Mouse (Mus musculus) stomach, postnatal 0 days (tissue): ENCODE measurements around the gene Ms4a5. TPM values are rescaled to one million over a fixed set of nuclear protein-coding genes. Genes with fewer than 3 reads are reported as not detected.

Experiments used
- ATAC-seq: fragments of 200-750 bp; cut with Nextera tagmentation; 2 replicates; pipeline ENCODE4 v1.8.0; 2017; ENCODE audit not compliant: low FRiP score, low TSS enrichment
- DNase-seq: peaks from one replicate; pipeline ENCODE4 v3.0.0-alpha.2; 2016; ENCODE audit warnings: low spot score
- H3K27ac ChIP-seq: fragments of 300-500 bp; sonication (generic); replicated peaks from 2 replicates; pipeline ENCODE4 v1.5.1; 2014; ENCODE audit warnings: mild to moderate bottlenecking, control low read depth
- H3K27me3 ChIP-seq: fragments of 300-500 bp; sonication (generic); 2 replicates; pipeline ENCODE4 v1.6.1; 2014; ENCODE audit warnings: low read length; ENCODE audit not compliant: control insufficient read depth, insufficient read depth
- H3K36me3 ChIP-seq: fragments of 300-500 bp; sonication (generic); 2 replicates; pipeline ENCODE4 v1.6.1; 2014; ENCODE audit warnings: low read length, mixed read lengths; ENCODE audit not compliant: control insufficient read depth, insufficient read depth
- H3K4me1 ChIP-seq: fragments of 300-500 bp; sonication (generic); replicated peaks from 2 replicates; pipeline ENCODE4 v1.6.1; 2014; ENCODE audit warnings: antibody characterized with exemption; ENCODE audit not compliant: control insufficient read depth, insufficient read depth
- H3K4me2 ChIP-seq: fragments of 300-500 bp; sonication (generic); replicated peaks from 2 replicates; pipeline ENCODE4 v1.6.1; 2014; ENCODE audit warnings: low read depth, mild to moderate bottlenecking, control low read depth, moderate library complexity
- H3K4me3 ChIP-seq: fragments of 300-500 bp; sonication (generic); 2 replicates; pipeline ENCODE4 v1.5.1; 2014; ENCODE audit warnings: low read depth, low read length, control low read depth
- H3K9ac ChIP-seq: fragments of 300-500 bp; sonication (generic); 2 replicates; pipeline ENCODE4 v1.6.1; 2014; ENCODE audit warnings: mild to moderate bottlenecking, low read length, control low read depth, mixed read lengths
- H3K9me3 ChIP-seq: fragments of 300-500 bp; sonication (generic); 2 replicates; pipeline ENCODE4 v1.6.1; 2016; ENCODE audit warnings: low read length; ENCODE audit not compliant: control insufficient read depth
- CTCF ChIP-seq: IDR thresholded peaks from 2 replicates; pipeline ENCODE4 v1.5.1; 2016; ENCODE audit warnings: antibody characterized with exemption, low read depth, mild to moderate bottlenecking, moderate library complexity
- EP300 ChIP-seq: optimal IDR thresholded peaks from 2 replicates; pipeline ENCODE3; 2016; ENCODE audit warnings: antibody characterized with exemption
- WGBS: fragments of 180-500 bp; shearing (Covaris S2); extraction: QIAGEN DNeasy Blood & Tissue Kit; methylation state at CpG from one replicate; pipeline ENCODE4 v1.1.7; 2014; 5-methylcytosine and 5-hydroxymethylcytosine counted together
- polyA plus RNA-seq: library from polyadenylated mRNA; unstranded; fragments of >200 nt; fragmentation: Nextera tagmentation; extraction: Ambion mirVana; gene quantifications from 2 replicates; pipeline ENCODE4 v1.2.1, GENCODE M21; 2015

Gene Ms4a5
- polyA plus RNA-seq, 1 experiment from 2014 or later, result not detected

- Histone ChIP-seq H3K27ac (no peak overlapping the region), H3K4me1 (no peaks in the 10 kb centered on the region), H3K9ac (no peak overlapping the region), H3K27me3 (no peaks in the 10 kb centered on the region), H3K36me3 (no peaks in the 10 kb centered on the region), H3K4me3 (no peak overlapping the region), H3K4me2 (no peak overlapping the region), H3K9me3 (no peaks in the 10 kb centered on the region)
- TF ChIP-seq EP300, result no peak
- no peak for TF ChIP-seq CTCF
- 58% methylated on average over 5 of the region's 5 CpGs for WGBS
- no peak for ATAC-seq
- no peak for DNase-seq
Observed at GRCm38 (mm10) chr19:11242560-11242959, 41.1 kb downstream of the Ms4a5 start.

- peak; percentile 31 for DNase-seq
- Histone ChIP-seq H3K4me1 (no peaks in the 10 kb centered on the region), H3K4me2 (no peak overlapping the region), H3K4me3 (no peak overlapping the region), H3K27ac (peak overlapping the region; percentile 77; the same call in 1 of the 2 replicates), H3K36me3 (no peaks in the 10 kb centered on the region), H3K27me3 (no peaks in the 10 kb centered on the region), H3K9ac (no peak overlapping the region), H3K9me3 (no peaks in the 10 kb centered on the region)
- ATAC-seq, result peak; percentile 77; the same call in 1 of the 2 replicates
- TF ChIP-seq CTCF (no peak), EP300 (no peak)
Observed at GRCm38 (mm10) chr19:11235820-11236219, 47.9 kb downstream of the Ms4a5 start.

- no peaks in the 10 kb centered on the region for H3K4me1 ChIP-seq
- DNase-seq, result peak; percentile 21
- H3K4me3 ChIP-seq, result no peak overlapping the region
- ATAC-seq, result peak; percentile 82
- H3K27ac ChIP-seq, result peak overlapping the region; percentile 77
- no peaks in the 10 kb centered on the region for H3K36me3 ChIP-seq
- H3K27me3 ChIP-seq, result no peaks in the 10 kb centered on the region
- no peak overlapping the region for H3K4me2 ChIP-seq
- WGBS, result 40% methylated on average over 5 of the region's 5 CpGs
- no peaks in the 10 kb centered on the region for H3K9me3 ChIP-seq
- TF ChIP-seq CTCF (no peak), EP300 (no peak)
- no peak overlapping the region for H3K9ac ChIP-seq
Observed at GRCm38 (mm10) chr19:11234921-11235735, 48.5 kb downstream of the Ms4a5 start.

- Histone ChIP-seq H3K27ac (peak overlapping the region; percentile 46), H3K4me3 (no peak overlapping the region), H3K27me3 (no peaks in the 10 kb centered on the region), H3K9me3 (no peaks in the 10 kb centered on the region), H3K9ac (no peak overlapping the region), H3K36me3 (no peaks in the 10 kb centered on the region), H3K4me1 (no peaks in the 10 kb centered on the region), H3K4me2 (no peak overlapping the region)
- WGBS, result 67% methylated on average over 5 of the region's 5 CpGs
- TF ChIP-seq EP300 (no peak), CTCF (no peak)
- DNase-seq (no peak), ATAC-seq (no peak)
Observed at GRCm38 (mm10) chr19:11234244-11234643, 49.4 kb downstream of the Ms4a5 start.

GRCm38 (mm10) chr19:11232348-11232747 lies 51.3 kb downstream of the Ms4a5 start, which contains the start of gene Ms4a12:
Gene Ms4a12, minus strand, starts transcription at chr19:11232448.
- Histone ChIP-seq H3K36me3 (no peaks in the 10 kb centered on the region), H3K4me2 (no peak within 1 kb of the TSS), H3K27me3 (no peaks in the 10 kb centered on the region), H3K4me3 (no peak within 1 kb of the TSS), H3K9ac (no peak within 1 kb of the TSS), H3K27ac (peak within 1 kb of the TSS; percentile 19; the same call in 1 of the 2 replicates), H3K4me1 (no peaks in the 10 kb centered on the region), H3K9me3 (no peaks in the 10 kb centered on the region)
- WGBS, result 56% methylated on average over 5 of the region's 5 CpGs
- DNase-seq (no peak), ATAC-seq (peak; percentile 48; the same call in 1 of the 2 replicates)
- no peak for TF ChIP-seq EP300
- TF ChIP-seq CTCF, result no peak

Other genes with a start within 250 kb of the Ms4a5 start
- 21.0 and 22.3 TPM in 2 replicates for gene Ms4a8a, start 202.8 kb downstream of the Ms4a5 start, polyA plus RNA-seq
- gene 1700017D01Rik, start 153.0 kb downstream of the Ms4a5 start, polyA plus RNA-seq, result 0.08 TPM in 1 of 2 replicates, not detected in the other
- gene 1700025F22Rik, start 118.6 kb downstream of the Ms4a5 start, polyA plus RNA-seq, result not detected in 2 replicates
- not detected in 2 replicates for gene Ms4a13, start 87.1 kb downstream of the Ms4a5 start, polyA plus RNA-seq
- 0.51 and 0.73 TPM in 2 replicates for gene Ms4a12, start 51.4 kb downstream of the Ms4a5 start, polyA plus RNA-seq
- gene Ms4a1, start 17.6 kb downstream of the Ms4a5 start, polyA plus RNA-seq, result 0.06 and 0.11 TPM in 2 replicates
- 0.08 and 0.10 TPM in 2 replicates for gene Ms4a14, start 30.6 kb upstream of the Ms4a5 start, polyA plus RNA-seq
- gene Ms4a7, start 52.3 kb upstream of the Ms4a5 start, polyA plus RNA-seq, result 13.6 and 15.0 TPM in 2 replicates
- gene Ms4a4a, start 91.7 kb upstream of the Ms4a5 start, polyA plus RNA-seq, result 6.0 TPM in 2 replicates
- gene Ms4a4c, start 120.9 kb upstream of the Ms4a5 start, polyA plus RNA-seq, result 0.59 and 1.1 TPM in 2 replicates
- 0.89 and 1.0 TPM in 2 replicates for gene Ms4a4b, start 159.7 kb upstream of the Ms4a5 start, polyA plus RNA-seq
- gene Ms4a6c, start 185.5 kb upstream of the Ms4a5 start, polyA plus RNA-seq, result 9.6 and 10.5 TPM in 2 replicates
- gene Gm8369, start 202.1 kb upstream of the Ms4a5 start, polyA plus RNA-seq, result 0.16 and 0.19 TPM in 2 replicates
- gene Ms4a6b, start 232.6 kb upstream of the Ms4a5 start, polyA plus RNA-seq, result 6.6 and 6.9 TPM in 2 replicates